Mouse (Mus musculus) bone marrow macrophage, adult 2 months (primary cell): Measurements from ENCODE around the gene Mpzl3.

Experiments used
- CTCF ChIP-seq: IDR thresholded peaks from 2 replicates; pipeline ENCODE4 v1.5.1; 2012; ENCODE audit warnings: low read depth, mild to moderate bottlenecking, low read length, moderate library complexity
- POLR2A ChIP-seq: IDR thresholded peaks from 2 replicates; pipeline ENCODE4 v1.6.1; 2012; ENCODE audit warnings: mild to moderate bottlenecking, low read depth, low read length, borderline replicate concordance

- no peak for TF ChIP-seq CTCF
- TF ChIP-seq POLR2A, result no peak
Observed at GRCm38 (mm10) chr9:45119316-45119953, 64.4 kb downstream of the Mpzl3 start.
